Comparison of ENCODE assay signal across 9 mouse cellular contexts in genomic region chr15:3433281-3433680, GRCm38 (mm10).
DNase-seq lines count a peak whose midpoint lies in the region; ATAC-seq lines count a peak whose summit lies in the region.
"Had no signal": no experiment of that assay in that cellular context is flagged by ENCODE, and none has a peak within 500 bp of the region (broad histone marks: within the 10 kb centered on the region; RNA-seq: fewer than 3 reads in every experiment).

No protein-coding gene starts in this region.

- H3K27me3 ChIP-seq in heart, embryonic 15.5 days: no peaks in the 10 kb centered on the region

- H3K9ac ChIP-seq in heart, embryonic 15.5 days: no peak overlapping the region; the same call in 1 of the 2 replicates

- H3K36me3 ChIP-seq in heart, embryonic 15.5 days: no peaks in the 10 kb centered on the region

- peak; percentile 15 for DNase-seq in adrenal gland, postnatal 14 days
- no peak for DNase-seq in adrenal gland, postnatal 36 days
- DNase-seq in kidney, postnatal 10 days: peak; percentile 75
- DNase-seq in mesoderm, embryonic 11.5 days (ENCODE audit: low read depth, low spot score): peak; percentile 61
- no peak for DNase-seq in natural killer cell, adult 2 months (ENCODE audit: low spot score in 2 of 2)
- no peak for DNase-seq in left cerebral cortex, adult 18-20 months (ENCODE audit: low spot score in 2 of 2)
- no peak for DNase-seq in thymus, postnatal 14 days

- peak overlapping the region; percentile 85 for H3K27ac ChIP-seq in heart, embryonic 15.5 days

- 7% methylated on average over 7 of the region's 7 CpGs for WGBS in heart, embryonic 15.5 days

- peak overlapping the region; percentile 51 for H3K4me2 ChIP-seq in heart, embryonic 15.5 days

- H3K4me3 ChIP-seq in heart, embryonic 15.5 days: no peak overlapping the region
- H3K4me3 ChIP-seq: erythroblast, embryonic 14.5 days had no signal

- peaks cover 69% of the 10 kb centered on the region for H3K4me1 ChIP-seq in heart, embryonic 15.5 days (replicated peaks)

- peak; percentile 93 for ATAC-seq in heart, embryonic 15.5 days (replicated peaks; ENCODE audit: insufficient number of reproducible peaks, insufficient read depth, low FRiP score, low read depth)

- no peaks in the 10 kb centered on the region for H3K9me3 ChIP-seq in heart, embryonic 15.5 days (replicated peaks)

Comparison
In these comparisons a context has a peak if more than half of its experiments do, and no peak if none do; other contexts are left out.
1. DNase-seq: peak in adrenal gland, postnatal 14 days (single experiment), kidney, postnatal 10 days (single experiment) and mesoderm, embryonic 11.5 days (single experiment); none in adrenal gland, postnatal 36 days (0 of 2), natural killer cell, adult 2 months (0 of 2), left cerebral cortex, adult 18-20 months (0 of 2) and thymus, postnatal 14 days (single experiment).